Mouse (Mus musculus) midbrain, embryonic 13.5 days (tissue): ENCODE measurements around the gene Fgf22. TPM values are rescaled to one million over a fixed set of nuclear protein-coding genes. Genes with fewer than 3 reads are reported as not detected.

Source experiments
- polyA plus RNA-seq: library from polyadenylated mRNA; unstranded; fragments of >200 nt; fragmentation: Nextera tagmentation; extraction: Ambion mirVana; gene quantifications from 2 replicates; pipeline ENCODE4 v1.2.1, GENCODE M21; 2015

The Fgf22 gene
- polyA plus RNA-seq, 1 experiment from 2014 or later, result 1.3 TPM

Other genes starting within 250 kb of the Fgf22 start
- 9.5 and 10.5 TPM in 2 replicates for gene Plpp2, start 221.3 kb upstream of the Fgf22 start, polyA plus RNA-seq
- 50.4 and 61.4 TPM in 2 replicates for gene Mier2, start 199.9 kb upstream of the Fgf22 start, polyA plus RNA-seq
- not detected in 2 replicates for gene Theg, start 167.7 kb upstream of the Fgf22 start, polyA plus RNA-seq
- gene C2cd4c, start 141.1 kb upstream of the Fgf22 start, polyA plus RNA-seq, result 0.24 and 0.28 TPM in 2 replicates
- 18.4 and 20.5 TPM in 2 replicates for gene Shc2, start 117.2 kb upstream of the Fgf22 start, polyA plus RNA-seq
- 0.27 TPM in 1 of 2 replicates, not detected in the other for gene Odf3l2, start 109.3 kb upstream of the Fgf22 start, polyA plus RNA-seq
- gene Madcam1, start 90.5 kb upstream of the Fgf22 start, polyA plus RNA-seq, result 0.50 and 0.90 TPM in 2 replicates
- gene Tpgs1, start 85.7 kb upstream of the Fgf22 start, polyA plus RNA-seq, result 80.8 and 84.1 TPM in 2 replicates
- gene Cdc34, start 72.9 kb upstream of the Fgf22 start, polyA plus RNA-seq, result 109 and 110 TPM in 2 replicates
- 1.4 and 1.7 TPM in 2 replicates for gene Gzmm, start 66.1 kb upstream of the Fgf22 start, polyA plus RNA-seq
- 564 and 608 TPM in 2 replicates for gene Bsg, start 50.6 kb upstream of the Fgf22 start, polyA plus RNA-seq
- gene Hcn2, start 38.4 kb upstream of the Fgf22 start, polyA plus RNA-seq, result 0.18 and 0.43 TPM in 2 replicates
- 38.5 and 43.9 TPM in 2 replicates for gene Polrmt, start 8.5 kb upstream of the Fgf22 start, polyA plus RNA-seq
- 71.5 and 82.3 TPM in 2 replicates for gene Rnf126, start 11.9 kb downstream of the Fgf22 start, polyA plus RNA-seq
- 0.63 and 1.1 TPM in 2 replicates for gene Fstl3, start 22.2 kb downstream of the Fgf22 start, polyA plus RNA-seq
- not detected in 2 replicates for gene Prss57, start 35.9 kb downstream of the Fgf22 start, polyA plus RNA-seq
- 246 and 261 TPM in 2 replicates for gene Palm, start 38.5 kb downstream of the Fgf22 start, polyA plus RNA-seq
- 0.36 and 0.85 TPM in 2 replicates for gene Misp, start 65.9 kb downstream of the Fgf22 start, polyA plus RNA-seq
- 106 and 116 TPM in 2 replicates for gene Ptbp1, start 99.4 kb downstream of the Fgf22 start, polyA plus RNA-seq
- gene Prtn3, start 119.4 kb downstream of the Fgf22 start, polyA plus RNA-seq, result 14.9 and 16.9 TPM in 2 replicates
- gene Plppr3, start 119.6 kb downstream of the Fgf22 start, polyA plus RNA-seq, result 426 and 432 TPM in 2 replicates
- gene Elane, start 131.2 kb downstream of the Fgf22 start, polyA plus RNA-seq, result not detected in 2 replicates
- not detected in 2 replicates for gene Cfd, start 135.8 kb downstream of the Fgf22 start, polyA plus RNA-seq
- 62.9 and 69.1 TPM in 2 replicates for gene Med16, start 153.8 kb downstream of the Fgf22 start, polyA plus RNA-seq
- 17.5 and 34.1 TPM in 2 replicates for gene Gm26602, start 155.8 kb downstream of the Fgf22 start, polyA plus RNA-seq
- gene Kiss1r, start 161.9 kb downstream of the Fgf22 start, polyA plus RNA-seq, result 2.2 and 2.3 TPM in 2 replicates
- 231 TPM in 2 replicates for gene R3hdm4, start 166.1 kb downstream of the Fgf22 start, polyA plus RNA-seq
- 3.8 and 3.9 TPM in 2 replicates for gene Arid3a, start 172.0 kb downstream of the Fgf22 start, polyA plus RNA-seq
- 76.7 and 78.4 TPM in 2 replicates for gene Wdr18, start 205.1 kb downstream of the Fgf22 start, polyA plus RNA-seq
- gene Grin3b, start 215.6 kb downstream of the Fgf22 start, polyA plus RNA-seq, result 0.24 and 0.57 TPM in 2 replicates
- gene Tmem259, start 229.3 kb downstream of the Fgf22 start, polyA plus RNA-seq, result 13.7 and 16.7 TPM in 2 replicates
- gene Cnn2, start 233.5 kb downstream of the Fgf22 start, polyA plus RNA-seq, result 29.5 and 37.1 TPM in 2 replicates
- gene Abca7, start 241.4 kb downstream of the Fgf22 start, polyA plus RNA-seq, result 5.4 and 5.8 TPM in 2 replicates